Mouse (Mus musculus) adrenal gland, postnatal 36 days (tissue): ENCODE results near the gene Gm45261. TPM values are rescaled to one million over a fixed set of nuclear protein-coding genes. Genes with fewer than 3 reads are reported as not detected.

Experiments
- DNase-seq, 2 experiments: peaks; one replicate each; pipeline ENCODE4 v3.0.0; 2021; ENCODE audit warnings: mixed read lengths in 1 of 2
- long read RNA-seq, 2 experiments: library from polyadenylated mRNA; stranded (forward); transcript quantifications; one replicate each; pipeline ENCODE4 v2.0.0; 2021; ENCODE audit warnings: borderline sequencing depth in 2 of 2
- total RNA-seq, 2 experiments: library from RNA; stranded (reverse); gene quantifications; 2 replicates each; pipeline ENCODE4 v1.2.3; 2021

The Gm45261 gene
- total RNA-seq: not detected
- long read RNA-seq, experiment 1: 0 reads
- long read RNA-seq, experiment 2: 0 reads

- DNase-seq: no peak
Observed at GRCm38 (mm10) chr1:80461348-80461747, at the start of gene Gm45261. TSS of gene Gm45261 (minus strand) at chr1:80461448.

GRCm38 (mm10) chr1:80504757-80505156 lies 43.5 kb upstream of the Gm45261 start:
- DNase-seq: no peak

- DNase-seq: no peak
Observed at GRCm38 (mm10) chr1:80504081-80504480, 42.8 kb upstream of the Gm45261 start.

- no peak for DNase-seq
Observed at GRCm38 (mm10) chr1:80502456-80503165, 41.4 kb upstream of the Gm45261 start.

GRCm38 (mm10) chr1:80499264-80499663 lies 38.0 kb upstream of the Gm45261 start:
- DNase-seq: no peak

- no peak for DNase-seq
Observed at GRCm38 (mm10) chr1:80496360-80496759, 35.1 kb upstream of the Gm45261 start.

GRCm38 (mm10) chr1:80483419-80483818 lies 22.2 kb upstream of the Gm45261 start:
- DNase-seq: no peak

GRCm38 (mm10) chr1:80474942-80475341 lies 13.7 kb upstream of the Gm45261 start:
- DNase-seq: no peak

GRCm38 (mm10) chr1:80472395-80472794 lies 11.1 kb upstream of the Gm45261 start:
- DNase-seq: no peak

GRCm38 (mm10) chr1:80459923-80460322 lies 1.3 kb downstream of the Gm45261 start:
- DNase-seq: no peak

- no peak for DNase-seq
Observed at GRCm38 (mm10) chr1:80459477-80459876, 1.8 kb downstream of the Gm45261 start.

- DNase-seq: no peak
Observed at GRCm38 (mm10) chr1:80453971-80454370, 7.3 kb downstream of the Gm45261 start.

- DNase-seq: no peak
Observed at GRCm38 (mm10) chr1:80451914-80452549, 9.2 kb downstream of the Gm45261 start.

- DNase-seq: peak; percentile 54 to 57
Observed at GRCm38 (mm10) chr1:80447554-80447953, 13.7 kb downstream of the Gm45261 start.

- no peak for DNase-seq
Observed at GRCm38 (mm10) chr1:80440911-80441310, 20.3 kb downstream of the Gm45261 start.

- DNase-seq: no peak
Observed at GRCm38 (mm10) chr1:80438506-80438905, 22.7 kb downstream of the Gm45261 start.

- DNase-seq: no peak
Observed at GRCm38 (mm10) chr1:80427946-80428345, 33.3 kb downstream of the Gm45261 start.

- DNase-seq: no peak
Observed at GRCm38 (mm10) chr1:80427425-80427824, 33.8 kb downstream of the Gm45261 start.

- no peak for DNase-seq
Observed at GRCm38 (mm10) chr1:80424666-80425065, 36.6 kb downstream of the Gm45261 start.

- peak; percentile 20 to 43 for DNase-seq
Observed at GRCm38 (mm10) chr1:80418321-80419045, 42.8 kb downstream of the Gm45261 start.

- no peak for DNase-seq
Observed at GRCm38 (mm10) chr1:80416329-80416728, 44.9 kb downstream of the Gm45261 start.

- DNase-seq: no peak
Observed at GRCm38 (mm10) chr1:80412521-80412920, 48.7 kb downstream of the Gm45261 start.
